Mouse (Mus musculus) right cerebral cortex, postnatal 36 days (tissue): Measurements from ENCODE around the gene Cyp3a44.
"Not testable (repeated sequence)": the region's sequence is repeated elsewhere in the genome, so short reads cannot be mapped to it uniquely, and the experiment has no call there.

ENCODE experiments used
- DNase-seq, 2 experiments: peaks; one replicate each; pipeline ENCODE4 v3.0.0; 2022; ENCODE audit warnings: low spot score in 2 of 2, mixed read lengths in 1 of 2

Gene Cyp3a44

GRCm38 (mm10) chr5:145805796-145806195 lies at the start of gene Cyp3a44:
Gene Cyp3a44, minus strand, starts transcription at chr5:145805874.
- DNase-seq: not testable (repeated sequence)

- not testable (repeated sequence) for DNase-seq
These were observed 5.4 kb downstream of the Cyp3a44 start for GRCm38 (mm10) chr5:145800229-145800628.

- DNase-seq: not testable (repeated sequence)
These were observed 12.4 kb downstream of the Cyp3a44 start for GRCm38 (mm10) chr5:145793232-145793631.

- not testable (repeated sequence) for DNase-seq
These were observed 68.2 kb downstream of the Cyp3a44 start for GRCm38 (mm10) chr5:145737512-145737911.
